Mouse (Mus musculus) ES-E14 (cell line): ENCODE measurements around the gene Tspo2. TPM values are rescaled to one million over a fixed set of nuclear protein-coding genes. Genes with fewer than 3 reads are reported as not detected.

ENCODE experiments used
- DNase-seq: peaks from one replicate; pipeline ENCODE4 v3.0.0-alpha.2; 2013; ENCODE audit warnings: low read depth, low spot score
- H3K27ac ChIP-seq: 2 replicates; pipeline ENCODE4 v1.5.1; 2012; ENCODE audit warnings: low read depth, mild to moderate bottlenecking, low read length, moderate library complexity, mixed read lengths; ENCODE audit not compliant: poor library complexity, insufficient read depth, severe bottlenecking
- H3K36me3 ChIP-seq: 2 replicates; pipeline ENCODE4 v1.6.1; 2012; ENCODE audit warnings: mild to moderate bottlenecking, low read length, moderate library complexity, mixed read lengths; ENCODE audit not compliant: control insufficient read depth, poor library complexity, insufficient read depth, severe bottlenecking
- H3K4me1 ChIP-seq, 2 experiments: fragments of 150-350 bp in 1 of 2; sonication (generic) in 1 of 2; 2 replicates each; pipeline ENCODE4 v1.6.1; 2012; ENCODE audit warnings: low read length in 2 of 2, mild to moderate bottlenecking in 1 of 2, mixed read lengths in 1 of 2; ENCODE audit not compliant: control insufficient read depth in 2 of 2, insufficient read depth in 2 of 2, poor library complexity in 1 of 2
- H3K4me3 ChIP-seq, 2 experiments: fragments of 150-350 bp in 1 of 2; sonication (generic) in 1 of 2; 2 replicates each; pipeline ENCODE4 v1.5.1; 2012; ENCODE audit warnings: low read length in 2 of 2, low read depth in 1 of 2, mild to moderate bottlenecking in 1 of 2, mixed read lengths in 1 of 2; ENCODE audit not compliant: insufficient read depth in 1 of 2, poor library complexity in 1 of 2, severe bottlenecking in 1 of 2
- H3K9ac ChIP-seq: 2 replicates; pipeline ENCODE4 v1.6.1; 2012; ENCODE audit warnings: low read depth, mild to moderate bottlenecking, low read length, mixed read lengths; ENCODE audit not compliant: poor library complexity, insufficient read depth, severe bottlenecking
- H3K9me3 ChIP-seq: fragments of 150-350 bp; sonication (generic); 2 replicates; pipeline ENCODE4 v1.6.1; 2012; ENCODE audit warnings: low read depth, mild to moderate bottlenecking, low read length; ENCODE audit not compliant: control insufficient read depth, insufficient read depth
- CHD2 ChIP-seq: IDR thresholded peaks from 2 replicates; pipeline ENCODE4 v1.6.1; 2014; ENCODE audit warnings: mild to moderate bottlenecking, low read depth, low read length, inconsistent platforms
- HCFC1 ChIP-seq: IDR thresholded peaks from 2 replicates; pipeline ENCODE4 v1.6.1; 2012; ENCODE audit warnings: low read length, inconsistent platforms, borderline replicate concordance; ENCODE audit not compliant: insufficient read depth
- MAFK ChIP-seq: IDR thresholded peaks from 2 replicates; pipeline ENCODE4 v1.6.1; 2014; ENCODE audit warnings: mild to moderate bottlenecking, low read depth, low read length, inconsistent platforms; ENCODE audit not compliant: insufficient read depth
- ZC3H11A ChIP-seq: IDR thresholded peaks from 2 replicates; pipeline ENCODE4 v1.6.1; 2012; ENCODE audit warnings: low read depth, mild to moderate bottlenecking, inconsistent platforms, low read length, borderline replicate concordance
- ZNF384 ChIP-seq: IDR thresholded peaks from 2 replicates; pipeline ENCODE4 v1.6.1; 2012; ENCODE audit warnings: low read depth, low read length, inconsistent platforms
- in situ Hi-C, 2 experiments: fragments of 600-800 bp; cut with MboI; formaldehyde crosslinking; loops; one replicate each; pipeline ENCODE4 v1.15.1; 2025; ENCODE audit warnings: low sequenced_read_pairs in 2 of 2, inconsistent platforms in 1 of 2; ENCODE audit not compliant: unreplicated experiment in 2 of 2
- total RNA-seq: library from RNA; depleted of rRNA; stranded (reverse); fragments of 300-350 nt; gene quantifications from 2 replicates; pipeline ENCODE4 v1.2.3, GENCODE M21; 2012; rRNA removed

Gene Tspo2
- 0.16 TPM in 1 of 2 replicates, not detected in the other for total RNA-seq

GRCm38 (mm10) chr17:48451353-48451675, at the start of gene Tspo2:
Gene Tspo2, minus strand, starts transcription at chr17:48451522.
- H3K4me3 ChIP-seq: no peak within 1 kb of the TSS
- H3K27ac ChIP-seq: no peak within 1 kb of the TSS
- DNase-seq: no peak
- peaks cover 5 to 16% of the 10 kb centered on the region in 2 experiments for H3K4me1 ChIP-seq
- TF ChIP-seq MAFK: no peak
- TF ChIP-seq ZC3H11A: no peak
- no peak for TF ChIP-seq ZNF384
- no peak for TF ChIP-seq CHD2
- TF ChIP-seq HCFC1: no peak
- in situ Hi-C loops: no loop called here
- H3K9ac ChIP-seq: no peak within 1 kb of the TSS
- H3K9me3 ChIP-seq: no peaks in the 10 kb centered on the region
- no peaks in the 10 kb centered on the region for H3K36me3 ChIP-seq

DNA sequence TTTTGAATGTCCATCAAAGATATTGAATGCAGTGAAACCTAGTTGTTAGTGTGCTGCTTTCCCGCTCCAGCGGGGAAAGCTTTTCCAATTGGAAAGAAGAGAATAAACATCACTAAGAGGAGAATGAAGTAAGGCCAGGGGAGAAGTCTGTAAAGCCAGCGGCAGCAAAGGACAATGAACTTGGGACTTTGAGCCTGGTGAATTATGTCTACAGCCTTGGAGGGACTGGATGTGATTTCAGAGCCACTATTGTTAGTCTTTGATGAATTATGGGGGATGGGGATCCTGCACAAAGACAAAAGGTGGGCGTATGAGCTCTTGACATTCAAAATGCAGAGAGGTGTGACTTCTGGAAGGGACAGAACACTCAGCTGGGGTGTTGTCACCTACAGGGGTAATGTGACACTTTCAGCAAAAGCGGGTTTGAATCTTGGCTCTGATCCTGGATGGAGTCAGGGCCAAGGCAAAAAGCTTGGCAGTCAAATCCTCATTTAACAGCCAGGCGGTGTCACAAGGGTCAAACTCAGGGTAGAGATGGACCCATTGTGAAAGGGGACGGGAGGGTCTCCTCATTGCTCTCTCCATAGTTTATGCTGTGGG, 49.6 kb upstream of the Tspo2 start:
- in situ Hi-C loops: no loop called here
- no peak for DNase-seq
- no peaks in the 10 kb centered on the region for H3K36me3 ChIP-seq
- no peaks in the 10 kb centered on the region for H3K9me3 ChIP-seq
- no peak overlapping the region for H3K4me3 ChIP-seq
- no peak overlapping the region for H3K9ac ChIP-seq
- TF ChIP-seq CHD2 (no peak), ZC3H11A (no peak), MAFK (no peak), HCFC1 (no peak), ZNF384 (no peak)
- H3K27ac ChIP-seq: no peak overlapping the region
- peaks cover 0 to 18% of the 10 kb centered on the region in 2 experiments; a peak in 3 of 4 replicates for H3K4me1 ChIP-seq

DNA sequence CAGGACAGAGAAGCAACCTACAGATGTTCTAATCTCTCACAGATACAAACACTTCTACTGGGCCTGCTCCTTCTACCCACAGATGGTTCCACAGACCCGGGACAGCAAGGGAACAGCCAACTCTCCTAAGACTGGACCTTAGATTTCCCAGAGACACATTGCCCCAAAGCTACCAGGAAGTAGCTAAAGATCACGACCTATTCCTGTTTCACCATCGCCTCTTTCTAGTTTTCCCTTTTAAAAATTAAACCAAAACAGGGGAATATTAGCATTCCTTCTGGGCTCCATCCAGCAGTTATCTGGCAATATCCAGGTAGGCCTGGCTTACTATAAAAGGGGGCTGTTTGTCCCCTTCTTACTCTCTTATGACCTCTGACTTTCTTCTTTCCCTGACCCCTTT, 46.7 kb upstream of the Tspo2 start:
- no peak overlapping the region for H3K9ac ChIP-seq
- no peak for DNase-seq
- no peak overlapping the region for H3K4me3 ChIP-seq
- in situ Hi-C loops: no loop called here
- no peak for TF ChIP-seq MAFK
- no peak for TF ChIP-seq ZC3H11A
- TF ChIP-seq CHD2: no peak
- TF ChIP-seq HCFC1: no peak
- no peak for TF ChIP-seq ZNF384
- H3K27ac ChIP-seq: no peak overlapping the region
- peaks cover 0 to 13% of the 10 kb centered on the region in 2 experiments; a peak in 2 of 4 replicates for H3K4me1 ChIP-seq
- no peaks in the 10 kb centered on the region for H3K36me3 ChIP-seq
- no peaks in the 10 kb centered on the region for H3K9me3 ChIP-seq

DNA sequence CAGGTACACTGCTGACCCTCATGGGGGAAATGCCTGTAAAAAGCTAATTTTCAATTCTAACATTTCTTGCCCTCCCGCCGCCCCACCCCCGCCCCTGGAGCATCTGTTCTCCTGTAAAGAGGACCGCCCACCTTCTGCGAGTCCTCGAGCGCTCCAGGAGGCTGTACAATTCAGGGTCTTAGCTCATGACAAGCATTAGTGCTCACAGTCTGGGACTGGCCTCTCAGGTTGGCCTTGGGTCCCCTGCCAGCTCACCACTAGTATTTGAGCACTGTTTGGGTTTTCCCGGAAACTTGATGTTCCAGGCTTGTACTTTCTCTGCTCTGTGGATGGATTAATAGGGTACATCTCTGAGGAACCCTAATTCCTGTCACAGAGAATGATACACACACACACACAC, 42.7 kb upstream of the Tspo2 start:
- no peak for DNase-seq
- in situ Hi-C loops: no loop called here

More for the DNA sequence above, 42.7 kb upstream of the Tspo2 start:
- H3K4me3 ChIP-seq: no peak overlapping the region
- H3K36me3 ChIP-seq: no peaks in the 10 kb centered on the region
- TF ChIP-seq CHD2: no peak
- no peak for TF ChIP-seq HCFC1
- no peak for TF ChIP-seq ZNF384
- no peak for TF ChIP-seq MAFK
- no peak for TF ChIP-seq ZC3H11A
- H3K9ac ChIP-seq: no peak overlapping the region
- H3K27ac ChIP-seq: no peak overlapping the region; the same call in 1 of the 2 replicates
- H3K4me1 ChIP-seq: peaks cover 0 to 13% of the 10 kb centered on the region in 2 experiments; a peak in 2 of 4 replicates
- H3K9me3 ChIP-seq: no peaks in the 10 kb centered on the region
